Mouse (Mus musculus) embryonic facial prominence, embryonic 14.5 days (tissue): ENCODE measurements at regions not wholly inside any gene's neighbourhood (a gene's known extent, or its start where the extent isn't known, plus 50 kb on each side); places are given as distances from the start of the nearest gene placed in this dataset.

Source experiments
- ATAC-seq: fragments of 200-750 bp; cut with Nextera tagmentation; 2 replicates; pipeline ENCODE4 v1.8.0; 2017; ENCODE audit warnings: low read depth, moderate number of reproducible peaks, moderate TSS enrichment
- DNase-seq: peaks from one replicate; pipeline ENCODE4 v3.0.0-alpha.2; 2015; ENCODE audit warnings: low spot score
- H3K27ac ChIP-seq: fragments of 300-500 bp; sonication (generic); replicated peaks from 2 replicates; pipeline ENCODE4 v1.5.1; 2014; ENCODE audit warnings: low read depth, mild to moderate bottlenecking, low read length, moderate library complexity
- H3K27me3 ChIP-seq: fragments of 300-500 bp; sonication (generic); replicated peaks from 2 replicates; pipeline ENCODE4 v1.6.1; 2014; ENCODE audit warnings: low read length; ENCODE audit not compliant: control insufficient read depth, insufficient read depth
- H3K36me3 ChIP-seq: fragments of 300-500 bp; sonication (generic); 2 replicates; pipeline ENCODE4 v1.6.1; 2014; ENCODE audit warnings: low read length, mixed read lengths; ENCODE audit not compliant: control insufficient read depth, insufficient read depth
- H3K4me1 ChIP-seq: fragments of 300-500 bp; sonication (generic); 2 replicates; pipeline ENCODE4 v1.6.1; 2014; ENCODE audit warnings: antibody characterized with exemption, low read length; ENCODE audit not compliant: control insufficient read depth, insufficient read depth
- H3K4me2 ChIP-seq: fragments of 300-500 bp; sonication (generic); 2 replicates; pipeline ENCODE4 v1.6.1; 2014; ENCODE audit warnings: low read depth, mild to moderate bottlenecking, low read length, moderate library complexity, mixed read lengths
- H3K4me3 ChIP-seq: fragments of 300-500 bp; sonication (generic); 2 replicates; pipeline ENCODE4 v1.5.1; 2014; ENCODE audit warnings: low read depth, mild to moderate bottlenecking, low read length
- H3K9ac ChIP-seq: fragments of 300-500 bp; sonication (generic); 2 replicates; pipeline ENCODE4 v1.6.1; 2014; ENCODE audit warnings: low read depth, mild to moderate bottlenecking, low read length, moderate library complexity, mixed read lengths
- H3K9me3 ChIP-seq: fragments of 300-500 bp; sonication (generic); 2 replicates; pipeline ENCODE4 v1.6.1; 2016; ENCODE audit warnings: low read length; ENCODE audit not compliant: control insufficient read depth
- WGBS: fragments of 180-500 bp; shearing (Covaris S2); extraction: QIAGEN DNeasy Blood & Tissue Kit; methylation state at CpG from one replicate; pipeline ENCODE4 v1.1.7; 2014; 5-methylcytosine and 5-hydroxymethylcytosine counted together

DNA sequence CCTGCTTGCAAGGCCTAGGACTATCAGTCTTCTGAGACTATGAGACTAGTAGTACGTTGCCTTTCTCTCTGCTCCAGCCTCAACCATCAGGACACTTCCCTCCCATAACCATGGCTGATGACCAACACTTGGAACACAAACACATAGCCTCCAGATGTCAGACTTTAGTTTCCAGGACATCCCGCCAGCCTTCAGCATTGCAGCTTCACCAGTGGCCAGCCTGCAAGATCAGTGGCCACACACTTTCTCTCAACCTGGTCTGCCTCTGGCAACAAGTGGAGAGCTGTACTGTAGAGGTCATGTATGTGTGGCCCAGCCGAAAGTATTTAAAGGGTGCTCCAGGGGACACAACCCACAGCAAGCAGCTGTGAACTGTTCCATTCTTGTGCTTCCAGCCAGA, 124.8 kb upstream of the Habp2 start:
- WGBS: 80% methylated on average over 3 of the region's 3 CpGs
- no peaks in the 10 kb centered on the region for H3K36me3 ChIP-seq
- H3K4me1 ChIP-seq: peaks cover 6% of the 10 kb centered on the region; the same call in 1 of the 2 replicates
- no peaks in the 10 kb centered on the region for H3K27me3 ChIP-seq
- no peak overlapping the region for H3K27ac ChIP-seq
- no peak overlapping the region for H3K4me2 ChIP-seq
- H3K9ac ChIP-seq: no peak overlapping the region
- DNase-seq (no peak), ATAC-seq (no peak)
- no peak overlapping the region for H3K4me3 ChIP-seq
- H3K9me3 ChIP-seq: 0 out of 2 replicates have a peak, but pooled peaks cover 3% of the 10 kb centered on the region

GRCm38 (mm10) chr19:56169133-56169997, 117.6 kb upstream of the Habp2 start:
- DNase-seq (peak; percentile 83), ATAC-seq (peak; percentile 64)
- Histone ChIP-seq H3K4me2 (no peak overlapping the region), H3K36me3 (no peaks in the 10 kb centered on the region), H3K4me3 (no peak overlapping the region), H3K4me1 (peaks cover 20% of the 10 kb centered on the region), H3K27ac (peak overlapping the region; percentile 34), H3K27me3 (no peaks in the 10 kb centered on the region), H3K9ac (no peak overlapping the region), H3K9me3 (peaks cover 13% of the 10 kb centered on the region; the same call in 1 of the 2 replicates)
- WGBS: 42% methylated on average over 5 of the region's 5 CpGs

GRCm38 (mm10) chr19:56169998-56170274, 117.0 kb upstream of the Habp2 start:
- no peak for DNase-seq
- H3K4me3 ChIP-seq: no peak overlapping the region
- H3K9me3 ChIP-seq: peaks cover 13% of the 10 kb centered on the region; the same call in 1 of the 2 replicates
- H3K4me1 ChIP-seq: peaks cover 25% of the 10 kb centered on the region
- ATAC-seq: no peak
- H3K4me2 ChIP-seq: no peak overlapping the region
- WGBS: 63% methylated on average over 4 of the region's 4 CpGs
- H3K27me3 ChIP-seq: no peaks in the 10 kb centered on the region
- H3K27ac ChIP-seq: peak overlapping the region; percentile 55
- no peaks in the 10 kb centered on the region for H3K36me3 ChIP-seq
- H3K9ac ChIP-seq: no peak overlapping the region

DNA sequence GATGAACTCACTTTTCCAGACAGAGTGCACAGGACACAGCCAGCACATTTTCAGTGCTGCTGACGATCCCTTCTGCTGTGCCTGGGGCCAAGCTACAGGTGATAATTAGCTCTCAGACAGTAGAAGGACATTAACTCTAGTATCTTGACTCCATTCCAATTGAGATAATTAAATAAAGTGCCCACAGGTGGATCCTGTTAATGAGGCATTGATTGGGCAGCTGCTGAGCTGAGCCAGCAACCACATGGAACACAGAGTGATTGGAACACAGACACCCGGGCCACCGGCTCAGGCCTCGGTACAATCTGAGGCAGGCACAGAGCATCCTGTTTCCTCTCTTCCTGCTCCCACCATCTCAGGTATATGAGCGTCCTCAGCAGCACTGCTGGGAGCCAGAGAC, 114.5 kb upstream of the Habp2 start:
- WGBS: 48% methylated on average over 5 of the region's 5 CpGs
- H3K36me3 ChIP-seq: no peaks in the 10 kb centered on the region
- DNase-seq (no peak), ATAC-seq (no peak)
- no peak overlapping the region for H3K4me3 ChIP-seq
- no peak overlapping the region for H3K4me2 ChIP-seq
- H3K27me3 ChIP-seq: no peaks in the 10 kb centered on the region
- H3K27ac ChIP-seq: no peak overlapping the region
- peaks cover 7% of the 10 kb centered on the region; the same call in 1 of the 2 replicates for H3K9me3 ChIP-seq
- no peak overlapping the region for H3K9ac ChIP-seq
- peaks cover 36% of the 10 kb centered on the region for H3K4me1 ChIP-seq

GRCm38 (mm10) chr19:56176059-56176458, 110.9 kb upstream of the Habp2 start:
- ATAC-seq (no peak), DNase-seq (peak; percentile 68)
- Histone ChIP-seq H3K27ac (peak overlapping the region; percentile 81; the same call in 1 of the 2 replicates), H3K4me3 (no peak overlapping the region), H3K27me3 (no peaks in the 10 kb centered on the region; the same call in 1 of the 2 replicates), H3K9ac (no peak overlapping the region), H3K9me3 (peaks cover 11% of the 10 kb centered on the region; the same call in 1 of the 2 replicates), H3K36me3 (no peaks in the 10 kb centered on the region), H3K4me1 (peaks cover 27% of the 10 kb centered on the region), H3K4me2 (no peak overlapping the region)
- WGBS: 73% methylated on average over 8 of the region's 8 CpGs

DNA sequence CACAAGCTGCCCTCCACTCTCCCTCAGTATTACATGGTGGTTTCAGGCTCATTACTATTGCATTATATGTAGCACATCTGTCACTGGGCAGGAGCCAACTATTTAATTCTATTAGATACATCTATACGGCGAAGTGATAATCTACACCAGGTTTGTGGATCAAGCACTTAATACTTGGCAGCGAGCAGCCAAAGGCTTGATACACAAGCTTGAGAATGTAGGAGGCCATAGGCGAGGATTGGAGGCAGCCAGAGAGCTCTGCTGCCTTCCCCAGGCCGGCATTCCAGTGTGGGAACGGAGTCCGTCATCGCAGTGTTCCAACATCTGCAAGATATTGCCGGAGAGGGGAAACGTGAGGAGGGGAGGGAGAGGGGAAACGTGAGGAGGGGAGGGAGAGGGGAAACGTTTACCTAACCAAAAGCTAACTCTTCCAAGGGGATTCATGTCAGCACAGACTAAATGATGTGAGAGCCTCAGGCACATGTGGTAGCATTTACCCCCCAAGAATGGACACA, 109.6 kb upstream of the Habp2 start:
- Histone ChIP-seq H3K4me3 (no peak overlapping the region), H3K4me2 (peak overlapping the region; percentile 23; the same call in 1 of the 2 replicates), H3K9me3 (peaks cover 11% of the 10 kb centered on the region; the same call in 1 of the 2 replicates), H3K27me3 (no peaks in the 10 kb centered on the region; the same call in 1 of the 2 replicates), H3K9ac (no peak overlapping the region), H3K4me1 (peaks cover 27% of the 10 kb centered on the region), H3K27ac (peak overlapping the region; percentile 81), H3K36me3 (no peaks in the 10 kb centered on the region)
- DNase-seq (peak; percentile 98), ATAC-seq (peak; percentile 93)
- 15% methylated on average over 12 of the region's 12 CpGs for WGBS

GRCm38 (mm10) chr19:56185756-56186155, 101.2 kb upstream of the Habp2 start:
- 42% methylated on average over 5 of the region's 5 CpGs for WGBS

GRCm38 (mm10) chr19:56189185-56189584, 97.8 kb upstream of the Habp2 start:
- DNase-seq (no peak), ATAC-seq (no peak)
- H3K27ac ChIP-seq: no peak overlapping the region
- 0 out of 2 replicates have a peak, but pooled peaks cover 2% of the 10 kb centered on the region for H3K4me1 ChIP-seq
- H3K9ac ChIP-seq: no peak overlapping the region
- no peak overlapping the region for H3K4me3 ChIP-seq
- no peaks in the 10 kb centered on the region for H3K36me3 ChIP-seq
- no peaks in the 10 kb centered on the region for H3K27me3 ChIP-seq
- no peak overlapping the region for H3K4me2 ChIP-seq
- peaks cover 2% of the 10 kb centered on the region for H3K9me3 ChIP-seq
- WGBS: 85% methylated on average over 1 of the region's 1 CpGs

More at GRCm38 (mm10) chr19:56185756-56186155, 101.2 kb upstream of the Habp2 start:
- no peak overlapping the region for H3K4me3 ChIP-seq
- DNase-seq (peak; percentile 50), ATAC-seq (no peak)
- H3K27me3 ChIP-seq: no peaks in the 10 kb centered on the region
- H3K4me2 ChIP-seq: no peak overlapping the region
- H3K9me3 ChIP-seq: peaks cover 15% of the 10 kb centered on the region
- H3K4me1 ChIP-seq: 0 out of 2 replicates have a peak, but pooled peaks cover 2% of the 10 kb centered on the region
- H3K9ac ChIP-seq: no peak overlapping the region
- H3K27ac ChIP-seq: no peak overlapping the region
- H3K36me3 ChIP-seq: no peaks in the 10 kb centered on the region
